Mouse (Mus musculus) kidney, embryonic 15.5 days (tissue): ENCODE measurements around the gene Slc37a1. TPM values are rescaled to one million over a fixed set of nuclear protein-coding genes. Genes with fewer than 3 reads are reported as not detected.

Source experiments
- ATAC-seq: fragments of 200-750 bp; cut with Nextera tagmentation; replicated peaks from 2 replicates; pipeline ENCODE4 v1.8.0; 2017; ENCODE audit warnings: moderate TSS enrichment; ENCODE audit not compliant: low FRiP score
- H3K27ac ChIP-seq: fragments of 300-500 bp; sonication (generic); 2 replicates; pipeline ENCODE4 v1.5.1; 2015; ENCODE audit warnings: mild to moderate bottlenecking, inconsistent platforms
- H3K27me3 ChIP-seq: fragments of 300-500 bp; sonication (generic); 2 replicates; pipeline ENCODE4 v1.6.1; 2015; ENCODE audit warnings: inconsistent platforms
- H3K36me3 ChIP-seq: fragments of 300-500 bp; sonication (generic); 2 replicates; pipeline ENCODE4 v1.6.1; 2015; ENCODE audit warnings: inconsistent platforms
- H3K4me1 ChIP-seq: fragments of 300-500 bp; sonication (generic); 2 replicates; pipeline ENCODE4 v1.6.1; 2015; ENCODE audit warnings: inconsistent platforms
- H3K4me2 ChIP-seq: fragments of 300-500 bp; sonication (generic); 2 replicates; pipeline ENCODE4 v1.6.1; 2015; ENCODE audit warnings: moderate library complexity, mild to moderate bottlenecking, inconsistent platforms
- H3K4me3 ChIP-seq: fragments of 300-500 bp; sonication (generic); replicated peaks from 2 replicates; pipeline ENCODE4 v1.5.1; 2015; ENCODE audit warnings: mild to moderate bottlenecking, inconsistent platforms
- H3K9ac ChIP-seq: fragments of 300-500 bp; sonication (generic); 2 replicates; pipeline ENCODE4 v1.6.1; 2015; ENCODE audit warnings: mild to moderate bottlenecking, inconsistent platforms
- H3K9me3 ChIP-seq: fragments of 300-500 bp; sonication (generic); replicated peaks from 2 replicates; pipeline ENCODE4 v1.6.1; 2016; ENCODE audit warnings: inconsistent platforms
- WGBS: fragments of 180-500 bp; shearing (Covaris S2); methylation state at CpG from one replicate; pipeline ENCODE4 v1.1.7; 2015; ENCODE audit warnings: mixed read lengths; 5-methylcytosine and 5-hydroxymethylcytosine counted together
- polyA plus RNA-seq: library from polyadenylated mRNA; unstranded; fragments of >200 nt; fragmentation: Nextera tagmentation; extraction: Ambion mirVana; gene quantifications from 2 replicates; pipeline ENCODE4 v1.2.1, GENCODE M21; 2015

Gene Slc37a1
- polyA plus RNA-seq, 1 experiment from 2014 or later: 3.0 TPM

GRCm38 (mm10) chr17:31328466-31328865, 41.9 kb downstream of the Slc37a1 start:
- 65% methylated on average over 4 of the region's 4 CpGs for WGBS

GRCm38 (mm10) chr17:31330622-31331021, 44.0 kb downstream of the Slc37a1 start:
- H3K9ac ChIP-seq: no peak overlapping the region
- no peaks in the 10 kb centered on the region for H3K9me3 ChIP-seq
- no peaks in the 10 kb centered on the region for H3K27me3 ChIP-seq
- H3K36me3 ChIP-seq: no peaks in the 10 kb centered on the region
- WGBS: 31% methylated on average over 4 of the region's 4 CpGs
- no peak overlapping the region for H3K27ac ChIP-seq
- no peak overlapping the region for H3K4me3 ChIP-seq
- ATAC-seq: 0 out of 2 replicates have a peak, but pooled peaks have one; percentile 19
- H3K4me1 ChIP-seq: peaks cover 7% of the 10 kb centered on the region
- no peak overlapping the region for H3K4me2 ChIP-seq

More at GRCm38 (mm10) chr17:31328466-31328865, 41.9 kb downstream of the Slc37a1 start:
- no peak for ATAC-seq
- Histone ChIP-seq H3K36me3 (no peaks in the 10 kb centered on the region), H3K4me1 (peaks cover 7% of the 10 kb centered on the region; the same call in 1 of the 2 replicates), H3K27me3 (no peaks in the 10 kb centered on the region), H3K27ac (no peak overlapping the region), H3K4me3 (no peak overlapping the region), H3K9ac (no peak overlapping the region), H3K4me2 (no peak overlapping the region), H3K9me3 (no peaks in the 10 kb centered on the region)

GRCm38 (mm10) chr17:31331273-31331672, 44.7 kb downstream of the Slc37a1 start:
- Histone ChIP-seq H3K9ac (no peak overlapping the region), H3K27ac (no peak overlapping the region), H3K36me3 (no peaks in the 10 kb centered on the region), H3K4me3 (no peak overlapping the region), H3K4me2 (no peak overlapping the region), H3K9me3 (no peaks in the 10 kb centered on the region), H3K4me1 (peaks cover 11% of the 10 kb centered on the region), H3K27me3 (no peaks in the 10 kb centered on the region)
- 86% methylated on average over 6 of the region's 6 CpGs for WGBS
- ATAC-seq: no peak

GRCm38 (mm10) chr17:31331920-31332319, 45.3 kb downstream of the Slc37a1 start:
- Histone ChIP-seq H3K4me2 (no peak overlapping the region), H3K27ac (no peak overlapping the region), H3K4me3 (no peak overlapping the region), H3K9me3 (no peaks in the 10 kb centered on the region), H3K4me1 (peaks cover 14% of the 10 kb centered on the region), H3K27me3 (no peaks in the 10 kb centered on the region), H3K36me3 (no peaks in the 10 kb centered on the region), H3K9ac (no peak overlapping the region)
- no peak for ATAC-seq
- WGBS: 54% methylated on average over 3 of the region's 3 CpGs

- Histone ChIP-seq H3K27ac (no peak overlapping the region), H3K9ac (no peak overlapping the region), H3K4me2 (no peak overlapping the region), H3K4me1 (peaks cover 14% of the 10 kb centered on the region), H3K36me3 (no peaks in the 10 kb centered on the region), H3K4me3 (no peak overlapping the region), H3K27me3 (no peaks in the 10 kb centered on the region), H3K9me3 (no peaks in the 10 kb centered on the region)
- ATAC-seq: no peak
- WGBS: 43% methylated on average over 1 of the region's 1 CpGs
Measured at GRCm38 (mm10) chr17:31332333-31332732, 45.7 kb downstream of the Slc37a1 start.

- no peak overlapping the region for H3K9ac ChIP-seq
- 89% methylated on average over 11 of the region's 11 CpGs for WGBS
- H3K27ac ChIP-seq: 0 out of 2 replicates have a peak overlapping the region, but pooled peaks have one; percentile 68
- no peaks in the 10 kb centered on the region for H3K9me3 ChIP-seq
- H3K4me1 ChIP-seq: peaks cover 14% of the 10 kb centered on the region
- H3K4me3 ChIP-seq: no peak overlapping the region
- ATAC-seq: no peak
- H3K27me3 ChIP-seq: no peaks in the 10 kb centered on the region
- H3K4me2 ChIP-seq: no peak overlapping the region
- H3K36me3 ChIP-seq: no peaks in the 10 kb centered on the region
Measured at GRCm38 (mm10) chr17:31334509-31335260, 48.1 kb downstream of the Slc37a1 start.

- no peak overlapping the region for H3K9ac ChIP-seq
- peaks cover 14% of the 10 kb centered on the region for H3K4me1 ChIP-seq
- 53% methylated on average over 22 of the region's 22 CpGs for WGBS
- H3K9me3 ChIP-seq: no peaks in the 10 kb centered on the region
- H3K27ac ChIP-seq: peak overlapping the region; percentile 68
- peak; percentile 79 for ATAC-seq
- no peak overlapping the region for H3K4me3 ChIP-seq
- H3K27me3 ChIP-seq: no peaks in the 10 kb centered on the region
- H3K36me3 ChIP-seq: no peaks in the 10 kb centered on the region
- 0 out of 2 replicates have a peak overlapping the region, but pooled peaks have one; percentile 21 for H3K4me2 ChIP-seq
Measured at GRCm38 (mm10) chr17:31335344-31336080, 48.9 kb downstream of the Slc37a1 start.

- Histone ChIP-seq H3K9me3 (no peaks in the 10 kb centered on the region), H3K27ac (no peak overlapping the region), H3K36me3 (no peaks in the 10 kb centered on the region), H3K4me2 (no peak overlapping the region), H3K9ac (no peak overlapping the region), H3K27me3 (no peaks in the 10 kb centered on the region), H3K4me1 (peaks cover 14% of the 10 kb centered on the region), H3K4me3 (no peak overlapping the region)
- WGBS: 80% methylated on average over 2 of the region's 2 CpGs
- no peak for ATAC-seq
Measured at GRCm38 (mm10) chr17:31339769-31340168, 53.2 kb downstream of the Slc37a1 start.

GRCm38 (mm10) chr17:31342191-31342590, 55.6 kb downstream of the Slc37a1 start:
- Histone ChIP-seq H3K27ac (no peak overlapping the region), H3K4me1 (no peaks in the 10 kb centered on the region), H3K27me3 (no peaks in the 10 kb centered on the region), H3K4me3 (no peak overlapping the region), H3K9ac (no peak overlapping the region), H3K9me3 (no peaks in the 10 kb centered on the region), H3K36me3 (no peaks in the 10 kb centered on the region), H3K4me2 (no peak overlapping the region)
- ATAC-seq: no peak
- WGBS: 77% methylated on average over 6 of the region's 6 CpGs

GRCm38 (mm10) chr17:31344172-31344801, 57.7 kb downstream of the Slc37a1 start:
- ATAC-seq: 0 out of 2 replicates have a peak, but pooled peaks have one; percentile 25
- Histone ChIP-seq H3K9me3 (no peaks in the 10 kb centered on the region), H3K4me2 (no peak overlapping the region), H3K9ac (no peak overlapping the region), H3K27ac (no peak overlapping the region), H3K4me1 (no peaks in the 10 kb centered on the region), H3K36me3 (no peaks in the 10 kb centered on the region), H3K4me3 (no peak overlapping the region), H3K27me3 (no peaks in the 10 kb centered on the region)
- WGBS: 46% methylated on average over 5 of the region's 5 CpGs

GRCm38 (mm10) chr17:31344816-31345215, 58.2 kb downstream of the Slc37a1 start:
- no peak overlapping the region for H3K27ac ChIP-seq
- H3K36me3 ChIP-seq: no peaks in the 10 kb centered on the region
- H3K4me1 ChIP-seq: no peaks in the 10 kb centered on the region
- ATAC-seq: no peak
- no peaks in the 10 kb centered on the region for H3K27me3 ChIP-seq
- no peak overlapping the region for H3K9ac ChIP-seq
- no peak overlapping the region for H3K4me3 ChIP-seq
- no peak overlapping the region for H3K4me2 ChIP-seq
- no peaks in the 10 kb centered on the region for H3K9me3 ChIP-seq
- WGBS: 92% methylated on average over 3 of the region's 3 CpGs

GRCm38 (mm10) chr17:31348129-31348528, 61.5 kb downstream of the Slc37a1 start:
- H3K36me3 ChIP-seq: no peaks in the 10 kb centered on the region
- no peak for ATAC-seq
- no peaks in the 10 kb centered on the region for H3K27me3 ChIP-seq
- WGBS: 85% methylated on average over 5 of the region's 5 CpGs
- H3K4me1 ChIP-seq: no peaks in the 10 kb centered on the region
- H3K27ac ChIP-seq: no peak overlapping the region
- no peak overlapping the region for H3K9ac ChIP-seq
- no peak overlapping the region for H3K4me2 ChIP-seq
- H3K4me3 ChIP-seq: no peak overlapping the region
- no peaks in the 10 kb centered on the region for H3K9me3 ChIP-seq
